Mouse (Mus musculus) hindbrain, embryonic 11.5 days (tissue): Measurements from ENCODE around the gene Trpm1. TPM values are rescaled to one million over a fixed set of nuclear protein-coding genes. Genes with fewer than 3 reads are reported as not detected.

Source experiments
- ATAC-seq: fragments of 200-750 bp; cut with Nextera tagmentation; 2 replicates; pipeline ENCODE4 v1.8.0; 2017; ENCODE audit warnings: mild to moderate bottlenecking, moderate TSS enrichment, moderate library complexity; ENCODE audit not compliant: low FRiP score
- DNase-seq: peaks from one replicate; pipeline ENCODE4 v3.0.0-alpha.2; 2015; ENCODE audit warnings: low spot score
- H3K27ac ChIP-seq: fragments of 300-500 bp; sonication (generic); 2 replicates; pipeline ENCODE4 v1.5.1; 2014; ENCODE audit warnings: mild to moderate bottlenecking, low read depth, low read length
- H3K27me3 ChIP-seq: fragments of 300-500 bp; sonication (generic); 2 replicates; pipeline ENCODE4 v1.6.1; 2014; ENCODE audit warnings: mild to moderate bottlenecking, low read length, moderate library complexity, mixed read lengths; ENCODE audit not compliant: control insufficient read depth, insufficient read depth
- H3K36me3 ChIP-seq: fragments of 300-500 bp; sonication (generic); 2 replicates; pipeline ENCODE4 v1.6.1; 2014; ENCODE audit warnings: mild to moderate bottlenecking, low read length, moderate library complexity, mixed read lengths; ENCODE audit not compliant: control insufficient read depth, insufficient read depth
- H3K4me1 ChIP-seq: fragments of 300-500 bp; sonication (generic); replicated peaks from 2 replicates; pipeline ENCODE4 v1.6.1; 2014; ENCODE audit warnings: low read length, mixed read lengths; ENCODE audit not compliant: control insufficient read depth, insufficient read depth
- H3K4me2 ChIP-seq: fragments of 300-500 bp; sonication (generic); replicated peaks from 2 replicates; pipeline ENCODE4 v1.6.1; 2014; ENCODE audit warnings: mild to moderate bottlenecking, low read depth, low read length
- H3K4me3 ChIP-seq: fragments of 300-500 bp; sonication (generic); 2 replicates; pipeline ENCODE4 v1.5.1; 2014; ENCODE audit warnings: low read depth, low read length
- H3K9ac ChIP-seq: fragments of 300-500 bp; sonication (generic); 2 replicates; pipeline ENCODE4 v1.6.1; 2014; ENCODE audit warnings: low read depth, low read length
- H3K9me3 ChIP-seq: fragments of 300-500 bp; sonication (generic); 2 replicates; pipeline ENCODE4 v1.6.1; 2016; ENCODE audit warnings: low read length; ENCODE audit not compliant: control insufficient read depth
- WGBS: fragments of 180-500 bp; shearing (Covaris S2); extraction: QIAGEN DNeasy Blood & Tissue Kit; methylation state at CpG from one replicate; pipeline ENCODE4 v1.1.7; 2014; 5-methylcytosine and 5-hydroxymethylcytosine counted together
- polyA plus RNA-seq: library from polyadenylated mRNA; unstranded; fragments of >200 nt; fragmentation: Nextera tagmentation; extraction: Ambion mirVana; gene quantifications from 2 replicates; pipeline ENCODE4 v1.2.1, GENCODE M21; 2014

Gene Trpm1
- polyA plus RNA-seq, 1 experiment from 2014 or later = 0.74 TPM

- no peak for ATAC-seq
- no peak overlapping the region for H3K4me2 ChIP-seq
- no peaks in the 10 kb centered on the region for H3K9me3 ChIP-seq
- no peaks in the 10 kb centered on the region for H3K36me3 ChIP-seq
- H3K4me1 ChIP-seq = no peaks in the 10 kb centered on the region
- no peak for DNase-seq
- H3K9ac ChIP-seq = no peak overlapping the region
- H3K27me3 ChIP-seq = no peaks in the 10 kb centered on the region
- H3K4me3 ChIP-seq = no peak overlapping the region
- WGBS = 61% methylated on average over 6 of the region's 6 CpGs
- H3K27ac ChIP-seq = no peak overlapping the region
Observed at GRCm38 (mm10) chr7:64276921-64277320, 123.3 kb downstream of the Trpm1 start.

- Histone ChIP-seq H3K27me3 (no peaks in the 10 kb centered on the region), H3K36me3 (no peaks in the 10 kb centered on the region), H3K9ac (no peak overlapping the region), H3K4me1 (no peaks in the 10 kb centered on the region), H3K4me2 (no peak overlapping the region), H3K9me3 (no peaks in the 10 kb centered on the region), H3K4me3 (no peak overlapping the region), H3K27ac (no peak overlapping the region)
- DNase-seq = no peak
- ATAC-seq = no peak
- 93% methylated on average over 1 of the region's 1 CpGs for WGBS
Observed at GRCm38 (mm10) chr7:64278526-64278925, 124.9 kb downstream of the Trpm1 start.

- Histone ChIP-seq H3K4me3 (no peak overlapping the region), H3K4me2 (no peak overlapping the region), H3K9me3 (no peaks in the 10 kb centered on the region), H3K9ac (no peak overlapping the region), H3K27ac (no peak overlapping the region), H3K36me3 (no peaks in the 10 kb centered on the region), H3K4me1 (no peaks in the 10 kb centered on the region), H3K27me3 (no peaks in the 10 kb centered on the region)
- ATAC-seq (no peak), DNase-seq (no peak)
- 84% methylated on average over 3 of the region's 3 CpGs for WGBS
Observed at GRCm38 (mm10) chr7:64279548-64279947, 125.9 kb downstream of the Trpm1 start.

- Histone ChIP-seq H3K36me3 (no peaks in the 10 kb centered on the region), H3K27me3 (no peaks in the 10 kb centered on the region), H3K27ac (no peak overlapping the region), H3K9ac (peak overlapping the region; percentile 88; the same call in 1 of the 2 replicates), H3K4me1 (no peaks in the 10 kb centered on the region), H3K9me3 (no peaks in the 10 kb centered on the region), H3K4me2 (peak overlapping the region; percentile 56; the same call in 1 of the 2 replicates), H3K4me3 (peak overlapping the region; percentile 85; the same call in 1 of the 2 replicates)
- no peak for DNase-seq
- ATAC-seq = peak; percentile 29; the same call in 1 of the 2 replicates
Observed at GRCm38 (mm10) chr7:64286566-64286965, 132.9 kb downstream of the Trpm1 start.

- Histone ChIP-seq H3K27ac (peak within 1 kb of the TSS; percentile 79), H3K4me3 (peak within 1 kb of the TSS; percentile 85), H3K9ac (peak within 1 kb of the TSS; percentile 88), H3K4me1 (no peaks in the 10 kb centered on the region), H3K4me2 (peak within 1 kb of the TSS; percentile 56), H3K27me3 (no peaks in the 10 kb centered on the region), H3K36me3 (no peaks in the 10 kb centered on the region), H3K9me3 (no peaks in the 10 kb centered on the region)
- DNase-seq = peak; percentile 97
- WGBS = under 1% methylated on average over 70 of the region's 77 CpGs
- ATAC-seq = peak; percentile 99
Observed at GRCm38 (mm10) chr7:64287414-64288091, 133.9 kb downstream of the Trpm1 start, which contains the start of gene Mtmr10. Mtmr10 (plus strand) TSS chr7:64287653.

GRCm38 (mm10) chr7:64289416-64289815 is 135.8 kb downstream of the Trpm1 start:
- H3K36me3 ChIP-seq = no peaks in the 10 kb centered on the region
- H3K27ac ChIP-seq = no peak overlapping the region
- no peak overlapping the region for H3K4me2 ChIP-seq
- no peak for ATAC-seq
- 96% methylated on average over 7 of the region's 7 CpGs for WGBS
- H3K9ac ChIP-seq = no peak overlapping the region
- no peaks in the 10 kb centered on the region for H3K27me3 ChIP-seq
- no peak for DNase-seq
- H3K4me1 ChIP-seq = no peaks in the 10 kb centered on the region
- no peak overlapping the region for H3K4me3 ChIP-seq
- H3K9me3 ChIP-seq = no peaks in the 10 kb centered on the region

- H3K27me3 ChIP-seq = no peaks in the 10 kb centered on the region
- no peak overlapping the region for H3K27ac ChIP-seq
- ATAC-seq (no peak), DNase-seq (no peak)
- H3K4me1 ChIP-seq = no peaks in the 10 kb centered on the region
- H3K9ac ChIP-seq = no peak overlapping the region
- H3K36me3 ChIP-seq = no peaks in the 10 kb centered on the region
- H3K4me2 ChIP-seq = no peak overlapping the region
- H3K9me3 ChIP-seq = no peaks in the 10 kb centered on the region
- H3K4me3 ChIP-seq = no peak overlapping the region
- WGBS = 89% methylated on average over 6 of the region's 6 CpGs
Observed at GRCm38 (mm10) chr7:64290431-64290830, 136.8 kb downstream of the Trpm1 start.

GRCm38 (mm10) chr7:64291722-64292121 is 138.1 kb downstream of the Trpm1 start:
- no peak overlapping the region for H3K9ac ChIP-seq
- no peak overlapping the region for H3K27ac ChIP-seq
- H3K4me1 ChIP-seq = no peaks in the 10 kb centered on the region
- no peak overlapping the region for H3K4me3 ChIP-seq
- H3K36me3 ChIP-seq = no peaks in the 10 kb centered on the region
- WGBS = 93% methylated on average over 10 of the region's 10 CpGs
- H3K27me3 ChIP-seq = no peaks in the 10 kb centered on the region
- no peaks in the 10 kb centered on the region for H3K9me3 ChIP-seq
- ATAC-seq = no peak
- no peak overlapping the region for H3K4me2 ChIP-seq
- no peak for DNase-seq

- DNase-seq = no peak
- Histone ChIP-seq H3K27me3 (no peaks in the 10 kb centered on the region), H3K9ac (no peak overlapping the region), H3K27ac (no peak overlapping the region), H3K4me2 (no peak overlapping the region), H3K36me3 (0 out of 2 replicates have a peak, but pooled peaks cover 1% of the 10 kb centered on the region), H3K4me3 (no peak overlapping the region), H3K4me1 (no peaks in the 10 kb centered on the region), H3K9me3 (no peaks in the 10 kb centered on the region)
- no peak for ATAC-seq
- WGBS = 60% methylated on average over 5 of the region's 5 CpGs
Observed at GRCm38 (mm10) chr7:64296286-64297010, 142.8 kb downstream of the Trpm1 start.
